Comparison of ENCODE assay signal across 8 mouse cellular contexts in the genomic region with DNA sequence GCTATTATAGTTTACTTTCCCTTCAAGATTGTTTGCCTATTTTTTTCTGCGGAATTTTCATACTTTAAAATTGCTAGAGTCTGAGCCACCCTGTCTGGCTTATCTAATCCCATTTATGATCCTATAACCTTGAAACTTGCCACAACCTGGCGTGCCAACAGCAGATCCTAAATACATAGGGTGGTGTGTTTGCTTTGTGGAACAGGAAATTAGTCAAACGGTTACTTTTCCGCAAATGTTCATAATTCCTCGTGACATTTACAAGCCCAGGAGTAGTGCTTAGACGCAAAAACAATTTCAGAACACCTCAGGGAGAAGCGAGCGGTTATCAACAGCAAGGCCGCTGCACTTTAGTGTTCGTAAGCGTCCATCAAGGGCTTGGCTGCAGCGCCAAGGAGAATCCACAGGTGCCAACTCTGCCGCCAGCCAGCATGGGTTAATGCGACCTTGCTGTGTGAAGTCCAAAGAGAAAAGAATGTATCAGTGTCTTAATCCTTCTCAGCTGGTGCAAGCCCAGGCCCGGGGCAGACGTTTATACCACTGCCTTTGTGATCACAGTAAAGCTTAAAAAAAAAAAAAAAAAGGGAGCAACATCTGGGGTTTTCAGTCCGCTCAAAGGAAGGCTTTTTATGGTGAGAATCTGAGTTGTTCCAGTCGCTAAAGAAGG. TPM values are rescaled to one million over a fixed set of nuclear protein-coding genes. Genes with fewer than 3 reads are reported as not detected.
DNase-seq lines count a peak whose midpoint lies in the region; ATAC-seq lines count a peak whose summit lies in the region.

No protein-coding gene starts in this region.

- H3K4me1 ChIP-seq in liver, embryonic 12.5 days, result peaks cover 4% of the 10 kb centered on the region
- H3K4me1 ChIP-seq in forebrain, embryonic 12.5 days, result peaks cover 29% of the 10 kb centered on the region

- H3K9me3 ChIP-seq in liver, embryonic 12.5 days (replicated peaks), result no peaks in the 10 kb centered on the region
- H3K9me3 ChIP-seq in forebrain, embryonic 12.5 days, result no peaks in the 10 kb centered on the region

- H3K36me3 ChIP-seq in liver, embryonic 12.5 days, result no peaks in the 10 kb centered on the region
- no peaks in the 10 kb centered on the region for H3K36me3 ChIP-seq in forebrain, embryonic 12.5 days (replicated peaks)

- no peak overlapping the region for H3K4me3 ChIP-seq in liver, embryonic 12.5 days
- H3K4me3 ChIP-seq in forebrain, embryonic 12.5 days (replicated peaks), result peak overlapping the region; percentile 11; the same call in 1 of the 2 replicates

- no peak overlapping the region for H3K9ac ChIP-seq in liver, embryonic 12.5 days
- no peak overlapping the region for H3K9ac ChIP-seq in forebrain, embryonic 12.5 days

- H3K27ac ChIP-seq in liver, embryonic 12.5 days, result no peak overlapping the region
- peak overlapping the region; percentile 51; the same call in 1 of the 2 replicates for H3K27ac ChIP-seq in forebrain, embryonic 12.5 days

- peaks cover 6% of the 10 kb centered on the region for H3K27me3 ChIP-seq in liver, embryonic 12.5 days (replicated peaks)
- H3K27me3 ChIP-seq in forebrain, embryonic 12.5 days, result 0 out of 2 replicates have a peak, but pooled peaks cover 5% of the 10 kb centered on the region

- 56% methylated on average over 18 of the region's 18 CpGs for WGBS in liver, embryonic 12.5 days (ENCODE audit: insufficient replicate concordance)
- WGBS in forebrain, embryonic 12.5 days, result 24% methylated on average over 18 of the region's 18 CpGs

- 0 out of 2 replicates have a peak overlapping the region, but pooled peaks have one; percentile 16 for H3K4me2 ChIP-seq in liver, embryonic 12.5 days
- H3K4me2 ChIP-seq in forebrain, embryonic 12.5 days, result peak overlapping the region; percentile 43

- ATAC-seq in liver, embryonic 12.5 days, result no peak
- no peak for ATAC-seq in forebrain, embryonic 12.5 days (ENCODE audit: low FRiP score)
- ATAC-seq in activated CD4-positive, CD25-positive, alpha-beta regulatory T cell, adult 4 months, result no peak
- ATAC-seq in megakaryocyte, adult 5-6 weeks (ENCODE audit: poor library complexity, severe bottlenecking), result no peak

- DNase-seq in liver, result no peak
- peak; percentile 68 for DNase-seq in hindlimb bud, embryonic 11.5 days (ENCODE audit: extremely low spot score, low read depth, low spot score)
- DNase-seq in retina, postnatal 1 day, result peak; percentile 74
- DNase-seq in yolk sac, embryonic 10.5 days (ENCODE audit: low spot score), result no peak

RNA-seq across cellular contexts. Expression of a gene that starts 18.7 kb away (rescaled TPM):
- 0.28 TPM in 1 of 2 replicates, not detected in the other for polyA plus RNA-seq in liver, embryonic 12.5 days (2016; fragmentation: Nextera tagmentation; extraction: Ambion mirVana)
- 0.46 and 0.50 TPM in 2 replicates for polyA plus RNA-seq in forebrain, embryonic 12.5 days (2016; fragmentation: Nextera tagmentation; extraction: Ambion mirVana)
- not detected for polyA plus RNA-seq in activated CD4-positive, CD25-positive, alpha-beta regulatory T cell, adult 4 months (2017; shearing (Covaris generic))
- total RNA-seq in megakaryocyte, adult 5-6 weeks (2015), result not detected in 2 replicates
- 0.08 TPM in 1 of 2 replicates, not detected in the other for total RNA-seq in megakaryocyte, adult 5-6 weeks (2017)

RNA-seq across cellular contexts. Expression of a gene that starts 20.9 kb away (rescaled TPM):
- 0.81 and 1.9 TPM in 2 replicates for polyA plus RNA-seq in liver, embryonic 12.5 days (2016; fragmentation: Nextera tagmentation; extraction: Ambion mirVana)
- polyA plus RNA-seq in forebrain, embryonic 12.5 days (2016; fragmentation: Nextera tagmentation; extraction: Ambion mirVana), result 7.5 and 7.8 TPM in 2 replicates
- polyA plus RNA-seq in activated CD4-positive, CD25-positive, alpha-beta regulatory T cell, adult 4 months (2017; shearing (Covaris generic)), result 1 to 10 TPM in 1 of 2 experiments, under 1 TPM in 1; 0.52 to 1.5 TPM
- 1.8 TPM in 2 replicates for total RNA-seq in megakaryocyte, adult 5-6 weeks (2015)
- total RNA-seq in megakaryocyte, adult 5-6 weeks (2017), result 2.1 and 2.3 TPM in 2 replicates

RNA-seq across cellular contexts. Expression of a gene that starts 22.5 kb away (rescaled TPM):
- 2.2 and 2.3 TPM in 2 replicates for polyA plus RNA-seq in liver, embryonic 12.5 days (2016; fragmentation: Nextera tagmentation; extraction: Ambion mirVana)
- polyA plus RNA-seq in forebrain, embryonic 12.5 days (2016; fragmentation: Nextera tagmentation; extraction: Ambion mirVana), result 8.9 and 10.0 TPM in 2 replicates
- polyA plus RNA-seq in activated CD4-positive, CD25-positive, alpha-beta regulatory T cell, adult 4 months (2017; shearing (Covaris generic)), result under 1 TPM; 0.93 to 0.99 TPM
- total RNA-seq in megakaryocyte, adult 5-6 weeks (2015), result 1.4 and 2.6 TPM in 2 replicates
- 2.2 and 2.8 TPM in 2 replicates for total RNA-seq in megakaryocyte, adult 5-6 weeks (2017)

Comparison
In these comparisons a context has a peak if more than half of its experiments do, and no peak if none do; other contexts are left out.
1. DNase-seq: peak in hindlimb bud, embryonic 11.5 days (single experiment) and retina, postnatal 1 day (single experiment); none in liver (single experiment) and yolk sac, embryonic 10.5 days (single experiment).